Mouse (Mus musculus) embryonic facial prominence, embryonic 12.5 days (tissue): Measurements from ENCODE around the gene Pygo1. TPM values are rescaled to one million over a fixed set of nuclear protein-coding genes. Genes with fewer than 3 reads are reported as not detected.
A peak's percentile ranks its signal among the peaks of the same experiment; 100 is the strongest.

Experiments
- ATAC-seq: fragments of 200-750 bp; cut with Nextera tagmentation; 2 replicates; pipeline ENCODE4 v1.8.0; 2017; ENCODE audit not compliant: insufficient number of reproducible peaks, insufficient read depth, low FRiP score, low TSS enrichment
- H3K27ac ChIP-seq: fragments of 300-500 bp; sonication (generic); 2 replicates; pipeline ENCODE4 v1.5.1; 2016; ENCODE audit warnings: mild to moderate bottlenecking
- H3K27me3 ChIP-seq: fragments of 300-500 bp; sonication (generic); 2 replicates; pipeline ENCODE4 v1.6.1; 2016; ENCODE audit warnings: mild to moderate bottlenecking, moderate library complexity
- H3K36me3 ChIP-seq: fragments of 300-500 bp; sonication (generic); 2 replicates; pipeline ENCODE4 v1.6.1; 2016; ENCODE audit warnings: mild to moderate bottlenecking
- H3K4me1 ChIP-seq: fragments of 300-500 bp; sonication (generic); 2 replicates; pipeline ENCODE4 v1.6.1; 2016
- H3K4me2 ChIP-seq: fragments of 300-500 bp; sonication (generic); replicated peaks from 2 replicates; pipeline ENCODE4 v1.6.1; 2016; ENCODE audit warnings: mild to moderate bottlenecking, moderate library complexity
- H3K4me3 ChIP-seq: fragments of 300-500 bp; sonication (generic); 2 replicates; pipeline ENCODE4 v1.5.1; 2016; ENCODE audit warnings: mild to moderate bottlenecking
- H3K9ac ChIP-seq: fragments of 300-500 bp; sonication (generic); 2 replicates; pipeline ENCODE4 v1.6.1; 2016; ENCODE audit warnings: mild to moderate bottlenecking, moderate library complexity
- H3K9me3 ChIP-seq: fragments of 300-500 bp; sonication (generic); 2 replicates; pipeline ENCODE4 v1.6.1; 2016; ENCODE audit warnings: mild to moderate bottlenecking, moderate library complexity
- WGBS: fragments of 180-500 bp; shearing (Covaris S2); methylation state at CpG from one replicate; pipeline ENCODE4 v1.1.7; 2016; 5-methylcytosine and 5-hydroxymethylcytosine counted together
- polyA plus RNA-seq: library from polyadenylated mRNA; unstranded; fragments of >200 nt; fragmentation: Nextera tagmentation; extraction: Ambion mirVana; gene quantifications from 2 replicates; pipeline ENCODE4 v1.2.1, GENCODE M21; 2016

Pygo1 gene
- polyA plus RNA-seq, 1 experiment from 2014 or later: 11.7 TPM

GRCm38 (mm10) chr9:72894796-72895352 lies 30.6 kb upstream of the Pygo1 start:
- Histone ChIP-seq H3K9ac (no peak overlapping the region), H3K27ac (no peak overlapping the region), H3K4me1 (no peaks in the 10 kb centered on the region; the same call in 1 of the 2 replicates), H3K9me3 (no peaks in the 10 kb centered on the region), H3K36me3 (peaks cover 15% of the 10 kb centered on the region; the same call in 1 of the 2 replicates), H3K27me3 (no peaks in the 10 kb centered on the region), H3K4me3 (no peak overlapping the region), H3K4me2 (no peak overlapping the region)
- WGBS: 93% methylated on average over 6 of the region's 6 CpGs
- ATAC-seq: no peak

GRCm38 (mm10) chr9:72902057-72902456 lies 23.4 kb upstream of the Pygo1 start:
- Histone ChIP-seq H3K36me3 (0 out of 2 replicates have a peak, but pooled peaks cover 3% of the 10 kb centered on the region), H3K4me1 (no peaks in the 10 kb centered on the region), H3K4me3 (no peak overlapping the region), H3K4me2 (no peak overlapping the region), H3K9ac (no peak overlapping the region), H3K27ac (no peak overlapping the region), H3K9me3 (no peaks in the 10 kb centered on the region), H3K27me3 (no peaks in the 10 kb centered on the region)
- no peak for ATAC-seq
- WGBS: 62% methylated on average over 8 of the region's 8 CpGs

- Histone ChIP-seq H3K4me1 (no peaks in the 10 kb centered on the region), H3K9ac (no peak overlapping the region), H3K4me2 (no peak overlapping the region), H3K27me3 (no peaks in the 10 kb centered on the region), H3K4me3 (no peak overlapping the region), H3K27ac (no peak overlapping the region), H3K36me3 (0 out of 2 replicates have a peak, but pooled peaks cover 3% of the 10 kb centered on the region), H3K9me3 (no peaks in the 10 kb centered on the region)
- 95% methylated on average over 5 of the region's 5 CpGs for WGBS
- ATAC-seq: no peak
Observed at GRCm38 (mm10) chr9:72902611-72903010, 22.8 kb upstream of the Pygo1 start.

- Histone ChIP-seq H3K9ac (no peak overlapping the region), H3K4me2 (no peak overlapping the region), H3K27ac (0 out of 2 replicates have a peak overlapping the region, but pooled peaks have one; percentile 11), H3K4me3 (no peak overlapping the region), H3K4me1 (no peaks in the 10 kb centered on the region), H3K9me3 (no peaks in the 10 kb centered on the region), H3K27me3 (no peaks in the 10 kb centered on the region), H3K36me3 (0 out of 2 replicates have a peak, but pooled peaks cover 9% of the 10 kb centered on the region)
- 75% methylated on average over 6 of the region's 6 CpGs for WGBS
- ATAC-seq: no peak
Observed at GRCm38 (mm10) chr9:72906693-72907103, 18.7 kb upstream of the Pygo1 start.

- H3K4me3 ChIP-seq: no peak overlapping the region
- ATAC-seq: no peak
- H3K4me1 ChIP-seq: no peaks in the 10 kb centered on the region
- no peak overlapping the region for H3K27ac ChIP-seq
- H3K9ac ChIP-seq: no peak overlapping the region
- H3K27me3 ChIP-seq: no peaks in the 10 kb centered on the region
- H3K4me2 ChIP-seq: no peak overlapping the region
- no peaks in the 10 kb centered on the region for H3K9me3 ChIP-seq
- H3K36me3 ChIP-seq: 0 out of 2 replicates have a peak, but pooled peaks cover 6% of the 10 kb centered on the region
- 87% methylated on average over 2 of the region's 2 CpGs for WGBS
Observed at GRCm38 (mm10) chr9:72911381-72911780, 14.1 kb upstream of the Pygo1 start.

GRCm38 (mm10) chr9:72913551-72913950 lies 11.9 kb upstream of the Pygo1 start:
- H3K4me3 ChIP-seq: no peak overlapping the region
- 85% methylated on average over 6 of the region's 6 CpGs for WGBS
- H3K36me3 ChIP-seq: 0 out of 2 replicates have a peak, but pooled peaks cover under 1% of the 10 kb centered on the region
- no peak overlapping the region for H3K27ac ChIP-seq
- no peaks in the 10 kb centered on the region for H3K4me1 ChIP-seq
- no peak overlapping the region for H3K4me2 ChIP-seq
- H3K9ac ChIP-seq: no peak overlapping the region
- ATAC-seq: no peak
- H3K9me3 ChIP-seq: no peaks in the 10 kb centered on the region
- H3K27me3 ChIP-seq: no peaks in the 10 kb centered on the region

GRCm38 (mm10) chr9:72915728-72916127 lies 9.7 kb upstream of the Pygo1 start:
- Histone ChIP-seq H3K4me3 (no peak overlapping the region), H3K36me3 (no peaks in the 10 kb centered on the region), H3K27ac (no peak overlapping the region), H3K4me1 (no peaks in the 10 kb centered on the region), H3K9ac (no peak overlapping the region), H3K4me2 (no peak overlapping the region), H3K27me3 (no peaks in the 10 kb centered on the region), H3K9me3 (no peaks in the 10 kb centered on the region)
- WGBS: 72% methylated on average over 7 of the region's 7 CpGs
- ATAC-seq: no peak

GRCm38 (mm10) chr9:72923068-72923467 lies 2.4 kb upstream of the Pygo1 start:
- Histone ChIP-seq H3K4me2 (no peak overlapping the region), H3K9ac (no peak overlapping the region), H3K4me3 (no peak overlapping the region), H3K36me3 (no peaks in the 10 kb centered on the region), H3K4me1 (peaks cover 17% of the 10 kb centered on the region), H3K27ac (no peak overlapping the region), H3K9me3 (no peaks in the 10 kb centered on the region), H3K27me3 (no peaks in the 10 kb centered on the region)
- no peak for ATAC-seq
- 88% methylated on average over 3 of the region's 3 CpGs for WGBS

GRCm38 (mm10) chr9:72925935-72926258 lies 452 bp downstream of the Pygo1 start:
- peak overlapping the region; percentile 83 for H3K4me3 ChIP-seq
- ATAC-seq: peak; percentile 24; the same call in 1 of the 2 replicates
- peak overlapping the region; percentile 91 for H3K4me2 ChIP-seq
- H3K36me3 ChIP-seq: no peaks in the 10 kb centered on the region
- H3K27ac ChIP-seq: peak overlapping the region; percentile 94
- H3K27me3 ChIP-seq: no peaks in the 10 kb centered on the region
- peaks cover 17% of the 10 kb centered on the region for H3K4me1 ChIP-seq
- no peaks in the 10 kb centered on the region for H3K9me3 ChIP-seq
- peak overlapping the region; percentile 95 for H3K9ac ChIP-seq
- under 1% methylated on average over 20 of the region's 20 CpGs for WGBS

- no peak overlapping the region for H3K4me3 ChIP-seq
- no peak overlapping the region for H3K27ac ChIP-seq
- 78% methylated on average over 13 of the region's 13 CpGs for WGBS
- no peak overlapping the region for H3K9ac ChIP-seq
- H3K27me3 ChIP-seq: no peaks in the 10 kb centered on the region
- peaks cover 12% of the 10 kb centered on the region for H3K4me1 ChIP-seq
- H3K4me2 ChIP-seq: no peak overlapping the region
- peaks cover 25% of the 10 kb centered on the region for H3K36me3 ChIP-seq
- H3K9me3 ChIP-seq: no peaks in the 10 kb centered on the region
- ATAC-seq: no peak
Observed at GRCm38 (mm10) chr9:72931166-72931790, 5.8 kb downstream of the Pygo1 start.

- H3K4me2 ChIP-seq: no peak overlapping the region
- no peaks in the 10 kb centered on the region for H3K9me3 ChIP-seq
- H3K4me3 ChIP-seq: no peak overlapping the region
- no peak overlapping the region for H3K27ac ChIP-seq
- 88% methylated on average over 4 of the region's 4 CpGs for WGBS
- peaks cover 25% of the 10 kb centered on the region for H3K36me3 ChIP-seq
- H3K27me3 ChIP-seq: no peaks in the 10 kb centered on the region
- H3K4me1 ChIP-seq: no peaks in the 10 kb centered on the region
- ATAC-seq: no peak
- H3K9ac ChIP-seq: no peak overlapping the region
Observed at GRCm38 (mm10) chr9:72935309-72935708, 9.9 kb downstream of the Pygo1 start.

GRCm38 (mm10) chr9:72936301-72936700 lies 10.9 kb downstream of the Pygo1 start:
- no peak overlapping the region for H3K4me2 ChIP-seq
- no peak overlapping the region for H3K4me3 ChIP-seq
- H3K36me3 ChIP-seq: peaks cover 25% of the 10 kb centered on the region
- H3K9me3 ChIP-seq: no peaks in the 10 kb centered on the region
- WGBS: 76% methylated on average over 2 of the region's 2 CpGs
- no peaks in the 10 kb centered on the region for H3K4me1 ChIP-seq
- no peak for ATAC-seq
- no peaks in the 10 kb centered on the region for H3K27me3 ChIP-seq
- no peak overlapping the region for H3K27ac ChIP-seq
- H3K9ac ChIP-seq: no peak overlapping the region
